Comparison of ENCODE assay signal across 8 mouse cellular contexts in the genomic region with DNA sequence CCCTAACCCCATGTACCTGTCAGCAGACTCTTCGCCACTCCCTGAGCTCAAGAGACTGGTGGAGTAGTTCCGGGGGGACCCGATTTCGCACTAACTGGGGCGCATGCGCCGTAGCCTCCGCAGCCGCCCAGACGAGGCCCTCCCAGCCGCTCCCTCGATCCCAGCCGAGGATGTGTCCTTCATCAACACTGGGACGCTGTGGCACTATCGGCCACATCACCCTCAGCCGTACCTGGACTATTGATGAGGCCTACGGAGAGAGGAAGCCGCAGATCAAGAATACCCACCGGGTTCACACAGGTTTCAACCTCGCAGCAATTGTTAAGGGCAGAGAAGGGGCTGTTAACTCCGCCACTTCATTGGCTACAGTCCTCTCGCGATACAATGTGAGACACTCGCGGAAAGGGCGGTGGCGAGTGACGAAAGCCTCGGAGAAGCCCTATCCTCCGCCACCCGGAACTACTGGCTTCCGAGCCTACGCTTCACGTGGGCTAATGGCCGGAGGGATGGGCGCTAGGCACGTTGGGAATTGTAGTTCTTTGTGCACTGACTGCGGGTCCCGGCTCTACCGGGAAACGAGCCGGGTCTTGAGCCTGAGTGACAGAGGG. TPM values are rescaled to one million over a fixed set of nuclear protein-coding genes. Genes with fewer than 3 reads are reported as not detected.
DNase-seq lines count a peak whose midpoint lies in the region; ATAC-seq lines count a peak whose summit lies in the region.

No protein-coding gene starts in this region.

- peak; percentile 98 to 99 for DNase-seq in adrenal gland, adult (ENCODE audit: inconsistent age in 2 of 2, low spot score in 1 of 2)
- peak; percentile 100 for DNase-seq in embryo, embryonic 10.5 days (ENCODE audit: low spot score)
- peak; percentile 98 for DNase-seq in gastrocnemius, postnatal 14 days
- DNase-seq in left cerebral cortex, postnatal 10 days (ENCODE audit: extremely low spot score in 1 of 2, low spot score in 2 of 2): peak; percentile 98 to 99
- peak; percentile 99 for DNase-seq in right cerebral cortex, postnatal 25 days
- peak; percentile 95 to 98 for DNase-seq in urinary bladder, postnatal 4 days (ENCODE audit: low spot score in 2 of 2)

- peak; percentile 96 for ATAC-seq in inflammation-experienced regulatory T-cells, adult 6 months
- ATAC-seq in megakaryocyte-erythroid progenitor cell, adult 5-6 weeks (replicated peaks; ENCODE audit: low FRiP score, low TSS enrichment, poor library complexity, severe bottlenecking): peak; percentile 92

- intact Hi-C loops in gastrocnemius, postnatal 14 days (cut with DNase I; ENCODE audit: low total_unique reads): no loop called here
- intact Hi-C loops in left cerebral cortex, postnatal 10 days (cut with DNase I): loop anchor here (2.0 kb wide), 1 partner anchor 106 kb away; the partner anchor contains the start of genes Mitd1 and Mrpl30

RNA-seq across cellular contexts. Expression of gene Txndc9, which starts 0.7 kb away (rescaled TPM):
- total RNA-seq in gastrocnemius, postnatal 14 days (2021): 10 to 100 TPM; 36.4 to 39.5 TPM
- polyA plus RNA-seq in inflammation-experienced regulatory T-cells, adult 6 months (2017; shearing (Covaris generic)): 100 to 1,000 TPM; 148 to 170 (median 151) TPM
- total RNA-seq in left cerebral cortex, postnatal 10 days (2021): 10 to 100 TPM; 59.2 to 61.1 TPM
- total RNA-seq in megakaryocyte-erythroid progenitor cell, adult 5-6 weeks (2014; fragmentation: Nextera tagmentation): 38.6 and 57.8 TPM in 2 replicates
- 45.3 and 46.7 TPM in 2 replicates for total RNA-seq in megakaryocyte-erythroid progenitor cell, adult 5-6 weeks (2017)

RNA-seq across cellular contexts. Expression of gene Eif5b, which starts 0.8 kb away (rescaled TPM):
- 10 to 100 TPM; 40.3 to 40.9 TPM for total RNA-seq in gastrocnemius, postnatal 14 days (2021)
- polyA plus RNA-seq in inflammation-experienced regulatory T-cells, adult 6 months (2017; shearing (Covaris generic)): 10 to 100 TPM; 29.5 to 34.6 (median 31.9) TPM
- total RNA-seq in left cerebral cortex, postnatal 10 days (2021): 10 to 100 TPM; 34.8 to 44.9 TPM
- total RNA-seq in megakaryocyte-erythroid progenitor cell, adult 5-6 weeks (2014; fragmentation: Nextera tagmentation): 70.2 and 75.0 TPM in 2 replicates
- 40.3 and 66.8 TPM in 2 replicates for total RNA-seq in megakaryocyte-erythroid progenitor cell, adult 5-6 weeks (2017)

RNA-seq across cellular contexts. Expression of gene Lyg1, which starts 39.4 kb away (rescaled TPM):
- total RNA-seq in gastrocnemius, postnatal 14 days (2021): not detected
- polyA plus RNA-seq in inflammation-experienced regulatory T-cells, adult 6 months (2017; shearing (Covaris generic)): not detected
- total RNA-seq in left cerebral cortex, postnatal 10 days (2021): not detected
- not detected in 2 replicates for total RNA-seq in megakaryocyte-erythroid progenitor cell, adult 5-6 weeks (2014; fragmentation: Nextera tagmentation)
- total RNA-seq in megakaryocyte-erythroid progenitor cell, adult 5-6 weeks (2017): not detected in 2 replicates

Comparison
In these comparisons a context has a peak if more than half of its experiments do, and no peak if none do; other contexts are left out.
1. Peak in every context shown above with its lines: DNase-seq and ATAC-seq.